Mouse (Mus musculus): Measurements from ENCODE around the gene Kctd17. TPM values are rescaled to one million over a fixed set of nuclear protein-coding genes. Genes with fewer than 3 reads are reported as not detected.

The Kctd17 gene
- polyA plus RNA-seq, 1 experiment from 2014 or later: 48.8 TPM

GRCm38 (mm10) chr15:78395478-78395962 lies 32.8 kb upstream of the Kctd17 start, which contains the start of gene Tex33:
TSS of gene Tex33 (minus strand) at chr15:78395912.
- no peaks in the 10 kb centered on the region for H3K4me1 ChIP-seq (ENCODE audit: control insufficient read depth, insufficient read depth, low read length)
- H3K27ac ChIP-seq (ENCODE audit: low read depth, low read length): no peak within 1 kb of the TSS
- no peaks in the 10 kb centered on the region for H3K27me3 ChIP-seq (ENCODE audit: control insufficient read depth, insufficient read depth, low read length)
- H3K9ac ChIP-seq (ENCODE audit: low read depth, low read length): no peak within 1 kb of the TSS
- no peaks in the 10 kb centered on the region for H3K36me3 ChIP-seq (ENCODE audit: control insufficient read depth, insufficient read depth, low read length)
- 79% methylated on average over 8 of the region's 8 CpGs for WGBS
- no peak for ATAC-seq (ENCODE audit: low FRiP score, low TSS enrichment)
- H3K4me3 ChIP-seq (ENCODE audit: low read length): no peak within 1 kb of the TSS
- no peaks in the 10 kb centered on the region for H3K9me3 ChIP-seq (ENCODE audit: control insufficient read depth, low read length)
- H3K4me2 ChIP-seq (replicated peaks; ENCODE audit: low read depth, low read length): no peak within 1 kb of the TSS

GRCm38 (mm10) chr15:78401345-78401744 lies 27.0 kb upstream of the Kctd17 start:
- ATAC-seq (ENCODE audit: low FRiP score, low TSS enrichment): no peak
- no peak overlapping the region for H3K4me2 ChIP-seq (replicated peaks; ENCODE audit: low read depth, low read length)
- 74% methylated on average over 6 of the region's 6 CpGs for WGBS

GRCm38 (mm10) chr15:78401921-78402320 lies 26.4 kb upstream of the Kctd17 start:
- no peak overlapping the region for H3K27ac ChIP-seq (ENCODE audit: low read depth, low read length)
- peaks cover 18% of the 10 kb centered on the region for H3K4me1 ChIP-seq (ENCODE audit: control insufficient read depth, insufficient read depth, low read length)
- H3K27me3 ChIP-seq (ENCODE audit: control insufficient read depth, insufficient read depth, low read length): no peaks in the 10 kb centered on the region
- no peak overlapping the region for H3K9ac ChIP-seq (ENCODE audit: low read depth, low read length)
- ATAC-seq (ENCODE audit: low FRiP score, low TSS enrichment): no peak
- no peaks in the 10 kb centered on the region for H3K36me3 ChIP-seq (ENCODE audit: control insufficient read depth, insufficient read depth, low read length)
- WGBS: 61% methylated on average over 4 of the region's 4 CpGs
- no peak overlapping the region for H3K4me3 ChIP-seq (ENCODE audit: low read length)
- no peak overlapping the region for H3K4me2 ChIP-seq (replicated peaks; ENCODE audit: low read depth, low read length)
- H3K9me3 ChIP-seq (ENCODE audit: control insufficient read depth, low read length): no peaks in the 10 kb centered on the region

More at GRCm38 (mm10) chr15:78401345-78401744, 27.0 kb upstream of the Kctd17 start:
- H3K9me3 ChIP-seq (ENCODE audit: control insufficient read depth, low read length): no peaks in the 10 kb centered on the region
- H3K36me3 ChIP-seq (ENCODE audit: control insufficient read depth, insufficient read depth, low read length): no peaks in the 10 kb centered on the region
- H3K27ac ChIP-seq (ENCODE audit: low read depth, low read length): no peak overlapping the region
- no peaks in the 10 kb centered on the region for H3K27me3 ChIP-seq (ENCODE audit: control insufficient read depth, insufficient read depth, low read length)
- no peak overlapping the region for H3K4me3 ChIP-seq (ENCODE audit: low read length)
- peaks cover 18% of the 10 kb centered on the region for H3K4me1 ChIP-seq (ENCODE audit: control insufficient read depth, insufficient read depth, low read length)
- H3K9ac ChIP-seq (ENCODE audit: low read depth, low read length): no peak overlapping the region

- Histone ChIP-seq H3K4me1 (ENCODE audit: control insufficient read depth, insufficient read depth, low read length) (peaks cover 24% of the 10 kb centered on the region), H3K27ac (ENCODE audit: low read depth, low read length) (no peak overlapping the region)
- no peak for ATAC-seq (ENCODE audit: low FRiP score, low TSS enrichment)
These were observed 25.9 kb upstream of the Kctd17 start for GRCm38 (mm10) chr15:78402423-78402822.

GRCm38 (mm10) chr15:78403301-78403741 lies 25.0 kb upstream of the Kctd17 start:
- Histone ChIP-seq H3K4me1 (ENCODE audit: control insufficient read depth, insufficient read depth, low read length) (peaks cover 25% of the 10 kb centered on the region), H3K4me3 (ENCODE audit: low read length) (no peak overlapping the region), H3K4me2 (replicated peaks; ENCODE audit: low read depth, low read length) (no peak overlapping the region; the same call in 1 of the 2 replicates), H3K9ac (ENCODE audit: low read depth, low read length) (peak overlapping the region; percentile 37; the same call in 1 of the 2 replicates), H3K27ac (ENCODE audit: low read depth, low read length) (peak overlapping the region; percentile 65; the same call in 1 of the 2 replicates), H3K36me3 (ENCODE audit: control insufficient read depth, insufficient read depth, low read length) (no peaks in the 10 kb centered on the region), H3K9me3 (ENCODE audit: control insufficient read depth, low read length) (no peaks in the 10 kb centered on the region), H3K27me3 (ENCODE audit: control insufficient read depth, insufficient read depth, low read length) (peaks cover 1% of the 10 kb centered on the region; the same call in 1 of the 2 replicates)
- no peak for ATAC-seq (ENCODE audit: low FRiP score, low TSS enrichment)
- 50% methylated on average over 3 of the region's 3 CpGs for WGBS

More at GRCm38 (mm10) chr15:78402423-78402822, 25.9 kb upstream of the Kctd17 start:
- Histone ChIP-seq H3K9ac (ENCODE audit: low read depth, low read length) (no peak overlapping the region), H3K9me3 (ENCODE audit: control insufficient read depth, low read length) (no peaks in the 10 kb centered on the region), H3K4me2 (replicated peaks; ENCODE audit: low read depth, low read length) (no peak overlapping the region), H3K36me3 (ENCODE audit: control insufficient read depth, insufficient read depth, low read length) (no peaks in the 10 kb centered on the region), H3K4me3 (ENCODE audit: low read length) (no peak overlapping the region), H3K27me3 (ENCODE audit: control insufficient read depth, insufficient read depth, low read length) (no peaks in the 10 kb centered on the region)
- WGBS: 74% methylated on average over 7 of the region's 7 CpGs

GRCm38 (mm10) chr15:78403896-78404295 lies 24.5 kb upstream of the Kctd17 start:
- peaks cover 25% of the 10 kb centered on the region for H3K4me1 ChIP-seq (ENCODE audit: control insufficient read depth, insufficient read depth, low read length)
- H3K27ac ChIP-seq (ENCODE audit: low read depth, low read length): peak overlapping the region; percentile 38; the same call in 1 of the 2 replicates
- H3K4me2 ChIP-seq (replicated peaks; ENCODE audit: low read depth, low read length): no peak overlapping the region; the same call in 1 of the 2 replicates
- ATAC-seq (ENCODE audit: low FRiP score, low TSS enrichment): no peak
- H3K9me3 ChIP-seq (ENCODE audit: control insufficient read depth, low read length): no peaks in the 10 kb centered on the region
- H3K27me3 ChIP-seq (ENCODE audit: control insufficient read depth, insufficient read depth, low read length): peaks cover 7% of the 10 kb centered on the region
- H3K36me3 ChIP-seq (ENCODE audit: control insufficient read depth, insufficient read depth, low read length): no peaks in the 10 kb centered on the region
- no peak overlapping the region for H3K4me3 ChIP-seq (ENCODE audit: low read length)
- no peak overlapping the region for H3K9ac ChIP-seq (ENCODE audit: low read depth, low read length)
- WGBS: 80% methylated on average over 1 of the region's 1 CpGs

- H3K4me1 ChIP-seq (ENCODE audit: control insufficient read depth, insufficient read depth, low read length): peaks cover 31% of the 10 kb centered on the region
These were observed 23.3 kb upstream of the Kctd17 start for GRCm38 (mm10) chr15:78405098-78405497.

GRCm38 (mm10) chr15:78405517-78406211 lies 22.7 kb upstream of the Kctd17 start, which contains the start of gene Tst:
TSS of gene Tst (minus strand) at chr15:78405907.
- peak within 1 kb of the TSS; percentile 93 for H3K4me2 ChIP-seq (replicated peaks; ENCODE audit: low read depth, low read length)
- no peaks in the 10 kb centered on the region for H3K9me3 ChIP-seq (ENCODE audit: control insufficient read depth, low read length)
- peaks cover 24% of the 10 kb centered on the region for H3K27me3 ChIP-seq (ENCODE audit: control insufficient read depth, insufficient read depth, low read length)
- peak within 1 kb of the TSS; percentile 64 for H3K9ac ChIP-seq (ENCODE audit: low read depth, low read length)
- 2% methylated on average over 34 of the region's 34 CpGs for WGBS
- H3K27ac ChIP-seq (ENCODE audit: low read depth, low read length): peak within 1 kb of the TSS; percentile 91
- H3K4me1 ChIP-seq (ENCODE audit: control insufficient read depth, insufficient read depth, low read length): peaks cover 32% of the 10 kb centered on the region
- ATAC-seq (ENCODE audit: low FRiP score, low TSS enrichment): peak; percentile 82
- peak within 1 kb of the TSS; percentile 66 for H3K4me3 ChIP-seq (ENCODE audit: low read length)
- no peaks in the 10 kb centered on the region for H3K36me3 ChIP-seq (ENCODE audit: control insufficient read depth, insufficient read depth, low read length)

More at GRCm38 (mm10) chr15:78405098-78405497, 23.3 kb upstream of the Kctd17 start:
- H3K4me3 ChIP-seq (ENCODE audit: low read length): peak overlapping the region; percentile 66
- peaks cover 18% of the 10 kb centered on the region for H3K27me3 ChIP-seq (ENCODE audit: control insufficient read depth, insufficient read depth, low read length)
- no peak for ATAC-seq (ENCODE audit: low FRiP score, low TSS enrichment)
- H3K36me3 ChIP-seq (ENCODE audit: control insufficient read depth, insufficient read depth, low read length): no peaks in the 10 kb centered on the region
- peak overlapping the region; percentile 93 for H3K4me2 ChIP-seq (replicated peaks; ENCODE audit: low read depth, low read length)
- no peaks in the 10 kb centered on the region for H3K9me3 ChIP-seq (ENCODE audit: control insufficient read depth, low read length)
- 49% methylated on average over 11 of the region's 11 CpGs for WGBS
- H3K27ac ChIP-seq (ENCODE audit: low read depth, low read length): peak overlapping the region; percentile 91; the same call in 1 of the 2 replicates
- peak overlapping the region; percentile 64; the same call in 1 of the 2 replicates for H3K9ac ChIP-seq (ENCODE audit: low read depth, low read length)

Data from kidney, embryonic 14.5 days (tissue).